Mouse (Mus musculus) spleen, adult 2 months (tissue): ENCODE measurements around the gene Irf2bpl.

Source experiments
- CTCF ChIP-seq: fragments of 200-500 bp; IDR thresholded peaks from 2 replicates; pipeline ENCODE4 v1.5.1; 2011; ENCODE audit warnings: mild to moderate bottlenecking, inconsistent platforms; ENCODE audit not compliant: insufficient read depth, insufficient read length, insufficient replicate concordance; ENCODE audit errors: extremely low read depth
- POLR2A ChIP-seq: fragments of 200-500 bp; IDR thresholded peaks from 2 replicates; pipeline ENCODE4 v1.6.1; 2011; ENCODE audit warnings: low read depth, low read length, inconsistent platforms

GRCm38 (mm10) chr12:86896921-86897512, 12.4 kb upstream of the Irf2bpl start:
- TF ChIP-seq POLR2A (no peak), CTCF (no peak)
